Mouse (Mus musculus): ENCODE results near the gene Abhd12b. TPM values are rescaled to one million over a fixed set of nuclear protein-coding genes. Genes with fewer than 3 reads are reported as not detected.

Abhd12b gene
- polyA plus RNA-seq (2014; fragmentation: Illumina TruSeq; extraction: RNeasy Lipid Tissue Mini Kit (QIAGEN cat#74804); ENCODE audit: low read depth, low replicate concordance), result not detected

GRCm38 (mm10) chr12:70153842-70154241 is at the start of gene Abhd12b:
Abhd12b (plus strand) TSS chr12:70154142.

GRCm38 (mm10) chr12:70113351-70113750 is 40.6 kb upstream of the Abhd12b start, which contains the start of gene Nin:
Nin (minus strand) TSS chr12:70113717.

GRCm38 (mm10) chr12:70231294-70231693 is 77.4 kb downstream of the Abhd12b start, which contains the start of gene Pygl:
Pygl (minus strand) TSS chr12:70231488.

Other genes with a start within 250 kb of the Abhd12b start
- 147 TPM for gene Sav1, start 167.1 kb upstream of the Abhd12b start, polyA plus RNA-seq (2014; fragmentation: Illumina TruSeq; extraction: RNeasy Lipid Tissue Mini Kit (QIAGEN cat#74804); ENCODE audit: low read depth, low replicate concordance)
- 0.41 TPM for gene Nin, start 40.4 kb upstream of the Abhd12b start, polyA plus RNA-seq (2014; fragmentation: Illumina TruSeq; extraction: RNeasy Lipid Tissue Mini Kit (QIAGEN cat#74804); ENCODE audit: low read depth, low replicate concordance)
- 5.3 TPM for gene Pygl, start 77.3 kb downstream of the Abhd12b start, polyA plus RNA-seq (2014; fragmentation: Illumina TruSeq; extraction: RNeasy Lipid Tissue Mini Kit (QIAGEN cat#74804); ENCODE audit: low read depth, low replicate concordance)
- 0.74 TPM for gene Trim9, start 193.5 kb downstream of the Abhd12b start, polyA plus RNA-seq (2014; fragmentation: Illumina TruSeq; extraction: RNeasy Lipid Tissue Mini Kit (QIAGEN cat#74804); ENCODE audit: low read depth, low replicate concordance)

All from testis, adult 10 weeks (tissue).